Comparison of ENCODE assay signal across 11 mouse cellular contexts in genomic region chr7:37689561-37690305, GRCm38 (mm10).
A peak's percentile ranks its signal among the peaks of the same experiment; 100 is the strongest.
DNase-seq lines count a peak whose midpoint lies in the region; ATAC-seq and TF ChIP-seq lines count a peak whose summit lies in the region.
"Had no signal": no experiment of that assay in that cellular context is flagged by ENCODE, and none has a peak within 500 bp of the region (broad histone marks: within the 10 kb centered on the region; RNA-seq: fewer than 3 reads in every experiment).

No protein-coding gene starts in this region.

- H3K27ac ChIP-seq in hindbrain, embryonic 10.5 days, result peak overlapping the region; percentile 87
- H3K27ac ChIP-seq in midbrain, postnatal 0 days (ENCODE audit: low read depth, low read length), result peak overlapping the region; percentile 43; the same call in 1 of the 2 replicates

- no peak for TF ChIP-seq CTCF in brain, embryonic 14.5 days (IDR thresholded peaks at IDR 0.05; ENCODE audit: borderline replicate concordance, extremely low read depth, insufficient read depth, insufficient read length)
- TF ChIP-seq CTCF in midbrain, postnatal 0 days (IDR thresholded peaks at IDR 0.05), result no peak

- no peaks in the 10 kb centered on the region for H3K9me3 ChIP-seq in hindbrain, embryonic 10.5 days
- H3K9me3 ChIP-seq in midbrain, postnatal 0 days (ENCODE audit: low read length), result no peaks in the 10 kb centered on the region

- no peak overlapping the region for H3K9ac ChIP-seq in midbrain, postnatal 0 days (replicated peaks; ENCODE audit: low read length, poor library complexity, severe bottlenecking)
- H3K9ac ChIP-seq: lung, embryonic 14.5 days had no signal

- no peak for TF ChIP-seq POLR2A in brain, embryonic 14.5 days (IDR thresholded peaks at IDR 0.05; ENCODE audit: borderline replicate concordance, extremely low read depth, insufficient read depth, insufficient read length, poor library complexity, severe bottlenecking)

- peak overlapping the region; percentile 34 for H3K4me2 ChIP-seq in midbrain, postnatal 0 days (ENCODE audit: low read depth, low read length, poor library complexity, severe bottlenecking)
- H3K4me2 ChIP-seq: lung, embryonic 14.5 days had no signal

- DNase-seq in brain, embryonic 14.5 days (ENCODE audit: low read depth), result peak; percentile 96
- peak; percentile 67 for DNase-seq in embryo, embryonic 11 days
- peak; percentile 58 for DNase-seq in hindbrain, embryonic 10.5 days (ENCODE audit: low spot score)
- peak; percentile 82 for DNase-seq in midbrain, postnatal 0 days (ENCODE audit: low spot score)
- no peak for DNase-seq in left cerebral cortex, adult 9 months (ENCODE audit: low spot score in 2 of 2)
- DNase-seq: gastrocnemius, postnatal 36 days; kidney, adult 18-20 months; lung, embryonic 14.5 days had no signal

- peaks cover 63% of the 10 kb centered on the region for H3K4me1 ChIP-seq in hindbrain, embryonic 10.5 days (replicated peaks)
- H3K4me1 ChIP-seq in midbrain, postnatal 0 days (ENCODE audit: insufficient read depth, low read length), result no peaks in the 10 kb centered on the region

- no peak for ATAC-seq in midbrain, postnatal 0 days (ENCODE audit: low FRiP score)
- ATAC-seq in megakaryocyte-erythroid progenitor cell, adult 5-6 weeks (replicated peaks; ENCODE audit: low FRiP score, low TSS enrichment, poor library complexity, severe bottlenecking), result no peak
- no peak for ATAC-seq in megakaryocyte progenitor cell, adult 5-6 weeks (replicated peaks; ENCODE audit: poor library complexity)

- H3K27me3 ChIP-seq in hindbrain, embryonic 10.5 days (ENCODE audit: insufficient read depth, poor library complexity, severe bottlenecking), result no peaks in the 10 kb centered on the region
- H3K27me3 ChIP-seq in midbrain, postnatal 0 days (ENCODE audit: insufficient read depth, low read length), result no peaks in the 10 kb centered on the region

- H3K36me3 ChIP-seq in hindbrain, embryonic 10.5 days, result peaks cover 3% of the 10 kb centered on the region; the same call in 1 of the 2 replicates
- H3K36me3 ChIP-seq in midbrain, postnatal 0 days (ENCODE audit: insufficient read depth, low read length), result no peaks in the 10 kb centered on the region
- H3K36me3 ChIP-seq: G1E had no signal

- 39% methylated on average over 23 of the region's 23 CpGs for WGBS in hindbrain, embryonic 10.5 days
- WGBS in midbrain, postnatal 0 days, result 21% methylated on average over 23 of the region's 23 CpGs

- H3K4me3 ChIP-seq in hindbrain, embryonic 10.5 days, result peak overlapping the region; percentile 29
- H3K4me3 ChIP-seq in midbrain, postnatal 0 days (ENCODE audit: low read depth, low read length), result no peak overlapping the region

Comparison
In these comparisons a context has a peak if more than half of its experiments do, and no peak if none do; other contexts are left out.
1. DNase-seq: peak in brain, embryonic 14.5 days (single experiment), embryo, embryonic 11 days (single experiment), hindbrain, embryonic 10.5 days (single experiment) and midbrain, postnatal 0 days (single experiment); none in left cerebral cortex, adult 9 months (0 of 2).